Mouse (Mus musculus) naive thymus-derived CD4-positive, alpha-beta T cell, adult 2 months (primary cell): ENCODE data around the gene Map6.

ENCODE experiments used
- DNase-seq: peaks from one replicate; pipeline ENCODE4 v3.0.0-alpha.2; 2011; ENCODE audit warnings: low read depth

Map6 gene

DNA sequence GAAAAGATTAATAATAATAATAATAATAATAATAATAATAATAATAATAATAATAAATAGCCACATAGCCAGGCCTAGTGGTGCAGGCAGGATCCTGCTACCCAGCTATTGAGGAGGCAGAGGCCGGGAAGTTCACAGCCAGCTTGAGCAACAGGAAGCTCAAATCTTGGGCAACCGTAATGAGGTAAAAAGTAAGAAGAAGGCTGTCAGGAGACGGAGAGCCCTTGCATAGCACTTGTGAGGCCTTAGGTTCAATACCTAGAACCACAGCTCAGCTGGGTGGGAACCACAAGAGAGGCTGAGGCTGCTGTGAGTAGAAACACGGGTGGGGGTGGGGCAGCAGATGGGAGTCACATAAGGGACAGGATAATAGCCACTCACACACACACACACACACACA, 47.3 kb downstream of the Map6 start:
- DNase-seq: peak; percentile 36

- DNase-seq: no peak
These were observed 49.0 kb downstream of the Map6 start for GRCm38 (mm10) chr7:99316207-99316606.

GRCm38 (mm10) chr7:99317475-99317874, 50.2 kb downstream of the Map6 start:
- no peak for DNase-seq

GRCm38 (mm10) chr7:99320524-99320923, 53.3 kb downstream of the Map6 start:
- DNase-seq: no peak

DNA sequence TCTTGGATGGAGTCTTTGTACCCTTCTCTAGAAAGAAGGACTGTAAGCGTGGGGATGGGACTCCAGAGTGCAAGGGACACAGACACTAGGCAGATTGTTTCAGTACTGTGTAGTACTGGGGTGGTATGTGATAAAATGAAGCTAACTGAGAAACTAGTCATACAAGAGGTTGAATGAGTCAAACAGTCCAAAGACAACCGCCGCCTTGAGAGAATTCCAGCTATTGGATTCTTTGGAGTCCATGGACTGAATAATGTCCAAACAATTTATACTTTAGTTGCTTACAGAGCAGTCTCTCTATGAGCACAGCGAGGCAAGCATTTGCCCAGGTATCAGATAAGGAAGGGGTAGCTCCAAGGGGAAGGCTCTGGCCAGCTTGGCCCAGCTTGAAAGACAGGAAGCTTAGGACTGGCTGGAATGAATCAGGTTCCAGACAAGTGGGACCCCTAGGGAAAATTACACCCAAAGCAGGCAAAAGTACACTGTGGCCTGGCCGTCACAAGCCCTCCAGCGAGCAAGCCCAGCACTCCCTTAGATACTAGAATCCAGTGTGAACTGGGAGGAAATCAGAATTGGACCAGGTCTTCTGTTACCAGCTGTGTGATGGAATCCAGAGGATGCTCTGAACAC, 55.6 kb downstream of the Map6 start:
- no peak for DNase-seq

DNA sequence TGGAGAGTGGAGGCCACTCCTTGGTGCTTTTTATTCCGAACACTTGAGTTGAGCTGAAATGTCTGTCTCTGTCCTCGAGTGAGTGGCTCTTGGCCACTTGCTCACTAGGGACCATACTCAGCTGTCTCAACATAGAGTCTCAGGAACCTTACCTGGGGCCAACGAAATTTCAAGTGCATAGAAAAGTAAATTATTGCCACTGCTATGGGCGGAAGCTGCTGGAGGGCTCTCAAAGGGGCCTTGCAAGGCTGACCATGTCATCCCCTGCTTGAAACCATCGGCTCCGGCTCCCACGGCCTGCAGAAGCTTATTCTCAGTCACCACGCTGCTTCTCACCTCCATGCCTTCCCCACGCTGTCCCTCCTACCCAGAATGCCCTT, 56.1 kb downstream of the Map6 start:
- no peak for DNase-seq

DNA sequence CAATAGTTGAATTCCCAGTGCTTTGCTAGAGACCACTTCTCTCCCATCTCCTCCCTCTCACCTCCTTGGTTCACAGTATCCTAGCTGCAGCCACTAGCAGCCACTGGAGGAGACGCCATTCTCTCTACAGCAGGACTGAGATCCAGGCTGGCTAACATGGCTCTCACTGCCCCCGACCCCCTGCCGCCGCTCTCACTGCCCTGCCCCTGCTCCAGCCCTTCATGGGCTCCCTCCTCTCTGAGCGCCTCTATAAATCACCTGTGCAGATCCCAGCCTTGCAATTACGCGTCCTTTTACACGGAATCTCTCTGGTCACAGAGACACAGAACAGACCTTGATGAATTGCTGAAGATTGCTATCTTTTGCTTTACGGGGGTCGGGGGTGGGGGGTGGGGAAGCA, 57.6 kb downstream of the Map6 start:
- DNase-seq: no peak

GRCm38 (mm10) chr7:99326128-99326527, 58.9 kb downstream of the Map6 start:
- DNase-seq: no peak

DNA sequence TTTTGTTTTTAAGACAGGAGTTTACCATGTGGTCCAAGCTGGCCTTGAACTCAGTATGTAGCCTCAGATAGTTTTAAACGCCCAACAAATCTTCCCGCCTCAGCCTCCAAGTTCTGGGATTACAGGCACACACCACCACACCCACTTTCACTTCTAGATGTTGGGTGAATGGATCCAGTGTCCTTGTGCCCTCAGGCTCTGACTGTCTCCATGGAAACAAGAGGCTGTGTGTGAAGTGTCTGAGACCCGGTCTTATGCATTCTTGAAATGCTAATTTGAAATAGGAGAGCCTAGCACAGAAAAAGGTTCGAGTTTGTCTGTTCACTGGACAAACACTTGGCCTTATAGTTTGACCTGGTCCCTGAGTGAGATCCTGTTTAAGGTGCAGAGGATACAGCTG, 61.6 kb downstream of the Map6 start:
- DNase-seq: no peak

DNA sequence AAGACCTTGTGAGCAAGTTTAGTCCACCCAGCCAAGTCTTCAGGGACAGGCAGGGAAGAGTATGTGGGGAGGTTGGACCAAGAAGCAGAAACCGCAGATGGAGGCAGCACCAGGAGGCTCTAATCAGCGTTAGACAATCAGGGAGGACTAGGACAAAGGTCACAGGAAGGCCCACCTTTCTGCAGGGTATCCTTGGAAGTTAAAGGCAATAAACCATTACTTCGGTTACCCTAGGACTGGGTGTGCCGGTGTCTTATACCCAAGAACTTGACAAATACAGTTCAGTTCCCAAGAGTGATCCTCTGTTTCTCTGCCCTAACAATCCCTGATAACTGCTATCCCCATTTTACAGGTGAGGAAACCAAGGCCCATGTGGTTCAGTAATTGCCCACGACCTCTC, 62.8 kb downstream of the Map6 start:
- no peak for DNase-seq

DNA sequence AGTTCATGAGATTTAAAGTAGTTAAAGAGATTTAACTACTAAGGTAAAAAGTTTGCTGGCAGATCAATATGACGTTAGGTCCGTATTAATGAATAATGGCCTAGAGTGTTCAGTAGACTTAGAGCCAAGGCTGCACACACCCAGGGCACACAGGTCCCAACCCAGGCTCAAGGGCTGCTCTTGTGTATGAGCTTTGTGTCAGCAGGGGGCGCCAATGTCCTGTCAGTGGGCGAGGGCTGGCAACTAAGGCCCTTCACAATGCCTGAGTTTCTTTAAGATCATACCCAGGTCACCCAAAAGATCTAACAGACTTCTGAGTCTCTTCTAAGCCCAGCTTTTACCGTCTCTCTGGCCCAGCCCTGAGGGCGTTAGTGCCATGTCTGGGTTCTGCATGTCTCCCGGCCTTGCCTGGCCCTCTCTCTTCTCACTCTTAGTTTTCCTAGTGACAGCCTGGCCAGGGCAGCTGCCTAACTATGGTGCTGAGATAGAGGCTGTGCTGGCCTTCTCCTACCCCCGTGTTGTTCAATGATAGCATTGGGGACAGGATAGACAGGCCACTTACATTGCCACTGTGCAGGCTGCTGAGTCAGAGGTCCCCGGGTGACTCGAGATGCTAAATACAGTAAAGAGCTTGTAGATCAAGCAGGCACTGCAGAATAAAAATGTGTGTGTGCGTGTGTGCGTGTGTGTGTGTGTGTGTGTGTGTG, 65.7 kb downstream of the Map6 start:
- DNase-seq: peak; percentile 77

- DNase-seq: no peak
These were observed 73.5 kb downstream of the Map6 start for GRCm38 (mm10) chr7:99340736-99341135.

GRCm38 (mm10) chr7:99343577-99343976, 76.3 kb downstream of the Map6 start:
- DNase-seq: no peak

DNA sequence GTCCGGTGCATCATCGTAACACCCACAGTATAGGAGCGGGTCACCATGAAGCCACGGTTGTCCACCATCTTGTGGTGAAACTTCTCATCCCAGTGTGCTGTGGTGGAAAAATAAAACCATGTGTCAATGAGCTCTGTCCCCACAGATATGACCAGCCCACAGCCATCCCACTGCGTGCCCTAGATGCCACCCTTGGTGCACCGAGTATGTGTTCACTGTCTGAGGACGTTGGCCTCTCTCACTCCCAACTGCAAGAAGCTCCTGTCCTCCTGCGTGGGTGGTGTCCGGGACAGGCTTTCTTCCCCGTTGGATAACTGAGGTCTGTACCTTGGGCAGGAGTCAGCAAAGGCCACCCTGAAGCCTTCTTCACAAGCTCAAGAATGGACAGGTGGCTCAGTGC, 80.0 kb downstream of the Map6 start:
- no peak for DNase-seq

DNA sequence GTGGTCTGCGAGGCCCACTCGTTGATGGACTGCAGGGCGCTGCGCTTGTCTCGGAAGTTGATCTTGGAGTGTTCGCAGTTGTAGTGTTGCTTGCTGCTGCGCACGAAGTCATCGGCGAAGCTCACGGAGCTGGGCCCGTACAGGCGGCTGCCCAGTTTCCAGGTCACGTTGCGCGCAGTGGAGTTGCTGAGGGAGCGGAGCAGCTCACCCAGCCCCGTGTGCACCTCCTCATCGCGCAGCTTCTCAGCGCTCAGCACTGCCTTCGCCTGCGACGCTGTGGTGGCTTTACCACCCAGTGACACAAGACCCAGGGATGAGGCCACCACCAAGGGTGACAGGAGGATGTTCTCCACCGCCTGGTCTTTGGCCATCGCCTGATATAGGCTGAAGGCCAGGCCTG, 81.6 kb downstream of the Map6 start:
- DNase-seq: no peak

GRCm38 (mm10) chr7:99349782-99350720, 82.8 kb downstream of the Map6 start:
- DNase-seq: no peak

GRCm38 (mm10) chr7:99351104-99351801, 84.0 kb downstream of the Map6 start:
- DNase-seq: no peak

GRCm38 (mm10) chr7:99351802-99352517, 84.7 kb downstream of the Map6 start:
- DNase-seq: no peak

DNA sequence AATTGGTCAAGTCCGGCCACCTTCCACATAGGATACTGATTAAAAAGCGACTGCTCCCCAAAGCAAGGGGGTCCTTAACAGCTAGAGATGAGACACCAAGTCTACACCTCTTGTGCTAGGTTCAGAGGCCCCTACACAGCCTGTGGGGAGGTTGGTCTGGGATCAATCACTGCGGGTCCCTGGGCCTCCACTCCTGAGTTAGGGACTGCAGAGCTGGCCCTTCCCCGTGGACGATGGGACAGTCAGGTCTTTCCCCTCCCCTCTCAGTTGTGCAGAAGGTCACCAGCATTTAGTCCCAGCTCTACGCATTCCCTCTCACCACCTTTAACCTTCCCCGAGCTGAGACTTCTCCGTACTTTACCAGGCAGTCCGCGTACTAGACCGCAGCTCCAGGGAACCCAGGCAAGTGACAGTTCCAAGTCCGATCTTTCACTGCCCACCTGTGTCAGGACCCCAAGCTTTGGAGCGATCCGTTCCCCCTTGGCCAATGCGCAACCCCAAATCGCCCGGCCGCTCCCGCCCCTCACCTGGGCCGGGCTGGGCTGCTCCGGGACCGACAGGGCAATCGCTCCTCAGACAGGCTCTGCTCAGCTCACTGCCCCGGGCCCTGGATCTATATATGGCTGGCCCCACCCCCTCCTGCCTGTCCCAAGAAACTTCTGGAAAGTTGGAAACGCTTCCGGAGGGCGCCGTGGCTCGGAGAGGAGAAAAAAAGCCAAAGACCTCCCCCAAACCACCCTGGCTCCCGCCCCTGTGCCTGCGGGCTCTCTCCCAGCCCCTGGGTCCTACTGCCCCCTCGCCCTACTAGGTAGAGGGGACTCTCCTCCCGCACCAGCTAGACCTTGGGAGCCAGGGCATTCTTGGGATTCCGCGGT, 85.5 kb downstream of the Map6 start, which contains the start of gene Serpinh1:
Gene Serpinh1, minus strand, starts transcription at position 714 of the 875 bp plus-strand sequence.
- no peak for DNase-seq

DNA sequence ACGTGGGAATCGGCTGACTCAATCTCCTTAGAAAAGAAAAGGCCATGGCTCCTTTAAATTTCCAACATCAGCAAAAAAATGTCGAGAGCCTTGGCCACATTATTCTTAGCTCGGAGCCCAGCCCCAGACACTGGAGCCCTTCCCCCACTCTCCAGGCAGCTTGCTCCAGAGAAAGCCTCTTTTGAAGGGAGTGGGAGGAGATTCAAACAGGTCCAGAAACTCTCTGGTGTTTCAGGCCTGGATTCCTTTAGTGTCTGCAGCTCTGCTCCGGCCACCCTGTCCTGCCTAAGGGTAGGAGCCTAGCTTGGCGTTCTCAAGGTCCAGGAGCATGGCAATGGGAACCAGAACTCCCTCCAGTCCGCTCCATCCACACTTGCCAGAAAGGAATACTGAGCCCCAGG, 88.5 kb downstream of the Map6 start:
- DNase-seq: no peak
